Mouse (Mus musculus): ENCODE measurements at regions not wholly inside any gene's neighbourhood (a gene's known extent, or its start where the extent isn't known, plus 50 kb on each side); places are given as distances from the start of the nearest gene placed in this dataset.

DNA sequence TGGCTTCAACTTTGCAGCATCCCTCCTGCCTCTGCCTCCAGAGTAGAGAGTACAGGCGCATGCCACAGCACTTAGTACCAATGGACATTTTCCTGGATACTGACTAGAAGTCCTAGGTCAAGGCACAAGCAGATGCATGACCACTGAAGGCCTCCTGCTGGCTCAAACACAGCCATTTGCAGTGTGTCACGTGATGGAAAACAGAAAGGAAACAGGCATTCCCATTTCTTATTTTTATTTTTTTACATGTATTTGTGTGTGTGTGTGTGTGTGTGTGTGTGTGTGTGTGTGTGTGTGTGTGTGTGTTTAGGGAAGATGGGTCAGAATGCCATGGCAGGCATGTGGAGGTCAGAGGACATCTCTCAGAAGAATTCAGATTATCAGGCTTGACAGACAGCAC lies 65.6 kb downstream of the Thap12 start:
- ATAC-seq (ENCODE audit: poor library complexity, severe bottlenecking), result no peak

DNA sequence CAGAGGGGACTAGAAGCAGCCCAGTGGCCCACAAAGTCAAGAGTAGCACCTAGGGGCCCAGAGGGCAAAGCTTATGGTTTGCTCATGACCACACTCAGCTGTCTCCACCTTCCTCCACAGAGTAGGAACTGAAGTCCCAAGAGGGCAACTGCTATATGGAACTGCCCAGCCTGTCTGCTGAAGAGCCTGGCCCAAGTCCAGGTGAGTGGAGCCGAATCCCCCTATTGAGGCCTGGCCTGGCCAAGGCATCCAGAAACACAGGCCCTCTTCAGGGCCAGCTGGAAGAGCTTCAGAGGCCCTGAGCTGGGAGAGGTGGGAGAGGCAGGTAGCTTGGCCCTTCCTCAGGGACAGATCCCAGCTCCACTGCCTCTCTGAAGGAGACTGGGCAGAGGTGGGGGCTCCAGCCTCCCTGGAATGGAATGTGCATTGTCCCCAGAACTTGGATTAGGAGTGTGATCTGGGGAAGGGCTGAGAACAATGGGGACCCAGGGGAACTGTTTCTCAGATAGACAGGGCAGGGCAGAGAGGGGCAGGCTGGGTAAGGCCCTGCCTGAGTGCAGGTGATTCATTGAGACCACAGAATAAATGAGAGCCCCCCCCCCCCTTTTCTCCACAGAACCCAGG lies 65.7 kb upstream of the Wnt11 start:
- ATAC-seq (ENCODE audit: poor library complexity, severe bottlenecking), result no peak

DNA sequence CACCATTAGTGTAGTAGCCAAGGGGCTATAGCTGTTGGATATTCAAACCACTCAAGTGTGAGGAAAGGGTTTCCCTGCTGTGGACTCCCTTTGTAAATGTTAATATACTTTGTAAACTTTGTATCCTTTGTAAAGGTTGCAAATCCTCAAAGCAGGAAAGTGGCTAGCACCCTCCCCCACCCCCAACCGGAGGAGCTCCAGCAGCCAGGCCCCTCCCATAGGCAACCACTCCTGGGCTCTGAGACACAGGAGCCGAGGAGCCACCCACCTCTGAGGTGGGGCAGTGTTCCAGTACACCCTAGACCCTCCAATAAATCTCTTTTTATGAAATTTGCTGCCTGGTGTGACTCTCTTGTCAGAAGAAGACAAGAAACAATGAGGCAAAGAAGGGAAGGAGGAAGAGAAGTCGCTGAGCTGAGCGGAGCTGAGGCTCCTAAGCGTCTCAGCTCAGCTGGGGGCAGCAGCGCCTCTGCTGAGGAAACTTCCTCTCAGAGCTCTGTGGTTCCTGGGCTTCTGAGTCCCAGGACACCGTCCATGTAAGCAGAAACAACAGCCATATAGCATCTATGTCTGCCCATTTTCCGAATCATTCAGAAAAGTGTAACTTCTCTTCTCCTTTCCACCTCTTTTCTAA lies 64.5 kb upstream of the Wnt11 start:
- peak; percentile 73 for ATAC-seq (ENCODE audit: poor library complexity, severe bottlenecking)

DNA sequence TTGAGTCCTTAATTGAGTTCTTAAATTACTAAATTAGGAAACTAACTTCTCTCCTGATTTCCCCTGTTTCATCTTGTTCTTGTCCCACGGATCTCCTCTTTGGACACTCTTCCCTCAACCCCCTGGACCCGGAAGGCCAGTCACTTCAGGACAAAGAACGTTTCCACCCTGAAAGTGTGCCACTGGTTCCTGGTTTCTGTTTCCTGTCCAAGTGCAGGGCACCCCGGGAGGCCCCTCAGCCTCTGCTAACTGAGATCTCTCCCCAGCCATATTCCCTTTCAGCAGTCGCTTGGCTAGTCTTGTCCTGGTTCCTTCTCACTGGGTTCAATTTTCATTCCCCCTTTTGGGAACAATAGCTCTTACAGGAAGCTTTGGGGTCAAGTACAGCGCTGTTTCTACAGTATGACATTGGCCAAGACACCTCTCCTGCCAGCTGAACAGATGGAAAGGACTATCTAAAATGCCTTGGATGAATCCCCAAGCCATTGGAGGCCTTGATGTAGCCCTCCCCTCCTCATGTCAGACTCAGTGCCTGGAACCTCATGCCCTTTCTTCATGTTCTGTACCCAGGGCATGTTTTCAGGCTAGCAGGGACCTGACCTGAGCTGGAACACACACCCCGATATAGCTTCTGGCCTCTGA lies 63.7 kb upstream of the Wnt11 start:
- ATAC-seq (ENCODE audit: poor library complexity, severe bottlenecking), result peak; percentile 46; the same call in 1 of the 2 replicates

DNA sequence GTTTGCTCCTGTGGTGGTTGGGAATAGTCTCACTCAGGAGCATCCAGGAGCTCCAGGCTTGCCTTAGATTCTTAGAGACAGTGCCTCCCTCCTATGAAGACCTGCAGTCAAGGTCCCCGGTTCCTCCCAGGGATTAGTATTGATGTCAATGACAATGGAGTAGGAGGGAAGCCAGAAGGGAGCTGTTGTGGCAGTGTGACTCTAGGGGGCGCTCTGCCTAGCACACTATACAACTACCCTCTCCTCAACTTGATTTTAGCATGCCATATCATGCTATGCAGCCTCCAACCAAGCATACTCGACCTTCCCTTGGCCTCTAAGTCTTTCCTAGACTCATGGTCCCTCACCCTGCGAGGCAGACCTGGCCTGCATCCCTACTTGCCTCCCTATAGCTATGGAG lies 60.3 kb upstream of the Wnt11 start:
- no peak for ATAC-seq (ENCODE audit: poor library complexity, severe bottlenecking)

DNA sequence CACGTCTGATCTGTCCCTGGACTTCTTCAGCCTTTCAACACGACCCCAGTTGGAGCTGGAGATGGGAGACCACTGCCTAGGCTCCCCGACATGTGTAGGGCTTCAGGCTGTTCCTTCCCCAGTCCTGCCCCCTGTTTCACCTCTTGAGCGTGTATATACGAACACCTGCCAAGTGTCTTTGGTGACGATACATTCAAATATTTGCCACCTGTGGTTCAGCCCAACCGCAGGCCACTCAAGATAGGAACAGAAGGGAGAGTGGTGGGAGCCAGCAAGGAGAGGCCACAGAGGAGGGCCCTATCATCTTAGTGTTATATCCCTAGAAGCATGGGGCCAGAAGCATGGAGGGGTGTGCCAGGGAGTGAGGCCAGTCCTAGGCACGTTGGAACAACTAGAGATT lies 59.9 kb upstream of the Wnt11 start:
- ATAC-seq (ENCODE audit: poor library complexity, severe bottlenecking), result no peak

DNA sequence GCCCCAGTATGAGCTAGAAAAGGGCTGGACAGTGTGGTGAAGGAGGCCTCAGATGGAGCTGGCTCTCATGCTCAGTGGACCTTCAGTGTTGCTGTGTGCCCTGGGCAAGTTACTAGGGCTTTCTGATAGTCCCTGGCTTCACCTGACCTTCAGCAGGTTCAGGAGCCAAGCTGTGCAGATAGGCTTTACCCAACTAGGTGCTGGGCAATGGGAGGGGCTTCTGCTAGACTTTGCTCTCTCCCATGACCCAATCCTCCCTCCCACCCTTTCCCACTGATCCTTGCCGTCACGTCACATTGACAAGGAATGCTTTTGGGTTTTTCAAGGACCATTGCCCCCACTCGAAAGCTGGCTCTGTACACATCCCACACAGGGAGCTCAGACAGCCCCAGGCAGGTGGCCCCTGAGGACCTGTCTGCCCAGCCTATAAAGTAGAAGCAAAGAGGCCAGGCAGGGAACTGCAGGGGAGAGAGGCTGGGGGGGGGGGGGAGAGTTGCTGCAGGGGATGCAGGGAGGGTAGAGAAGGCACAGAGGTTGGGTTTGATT lies 57.5 kb upstream of the Wnt11 start:
- ATAC-seq (ENCODE audit: poor library complexity, severe bottlenecking), result no peak

DNA sequence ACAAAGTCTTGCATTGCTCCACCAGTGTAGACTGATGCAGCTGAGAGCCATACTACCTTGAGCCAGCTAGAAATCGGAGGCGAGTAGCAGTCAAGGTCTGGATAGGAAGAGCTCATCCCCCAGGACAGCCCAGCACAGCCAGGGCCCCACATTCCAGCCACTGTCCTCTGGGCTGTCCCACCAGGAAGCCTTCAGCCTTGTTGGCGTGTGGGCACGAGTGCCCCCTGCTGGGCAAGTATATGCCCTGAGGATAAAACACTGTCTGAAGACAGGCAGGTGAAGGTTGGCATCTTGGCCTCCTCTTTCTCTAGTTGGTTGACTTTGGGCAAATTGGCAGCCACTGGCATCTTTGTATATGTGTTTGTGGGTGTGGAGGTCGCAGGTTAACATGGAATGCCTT lies 56.0 kb upstream of the Wnt11 start:
- ATAC-seq (ENCODE audit: poor library complexity, severe bottlenecking), result peak; percentile 82

DNA sequence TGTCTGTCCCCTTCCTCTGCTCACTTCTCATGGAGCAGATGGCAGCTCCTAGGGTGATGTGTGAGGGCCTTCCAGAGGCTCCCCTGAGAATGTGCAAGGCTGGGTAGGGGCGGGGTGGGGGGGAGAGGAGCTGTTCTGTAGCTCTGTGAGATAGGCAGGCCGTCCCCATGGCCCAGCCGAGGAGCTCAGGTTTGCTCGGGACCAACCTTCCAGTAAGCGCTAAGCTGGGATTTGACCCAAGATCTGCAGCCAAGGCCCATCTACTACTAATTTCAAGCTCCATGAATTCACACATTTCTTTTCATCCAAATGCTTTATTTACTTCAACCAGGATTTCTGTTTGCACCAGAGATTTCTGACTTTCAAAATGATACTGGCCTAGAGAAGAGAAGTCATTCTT lies 51.4 kb upstream of the Wnt11 start:
- no peak for ATAC-seq (ENCODE audit: poor library complexity, severe bottlenecking)

DNA sequence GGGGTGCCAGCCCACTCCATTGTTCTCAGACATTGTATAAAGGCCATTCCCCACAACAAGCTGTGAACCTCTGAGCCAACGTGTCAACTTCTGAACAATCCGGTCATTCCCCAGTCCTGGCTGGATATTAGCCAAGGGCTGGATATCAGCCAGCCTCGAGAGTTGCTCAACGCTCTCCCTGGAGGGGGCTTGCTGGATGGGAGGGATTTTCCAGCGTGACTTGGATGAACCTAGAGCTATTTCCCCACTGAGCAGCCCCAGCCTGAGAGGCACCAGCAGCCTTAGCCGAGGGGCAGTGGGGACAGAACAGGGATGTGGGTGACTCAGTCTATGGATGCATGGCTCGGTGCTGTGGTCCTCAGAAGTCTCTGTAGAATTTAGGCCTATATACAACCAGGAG lies 51.0 kb upstream of the Wnt11 start:
- ATAC-seq (ENCODE audit: poor library complexity, severe bottlenecking), result no peak

DNA sequence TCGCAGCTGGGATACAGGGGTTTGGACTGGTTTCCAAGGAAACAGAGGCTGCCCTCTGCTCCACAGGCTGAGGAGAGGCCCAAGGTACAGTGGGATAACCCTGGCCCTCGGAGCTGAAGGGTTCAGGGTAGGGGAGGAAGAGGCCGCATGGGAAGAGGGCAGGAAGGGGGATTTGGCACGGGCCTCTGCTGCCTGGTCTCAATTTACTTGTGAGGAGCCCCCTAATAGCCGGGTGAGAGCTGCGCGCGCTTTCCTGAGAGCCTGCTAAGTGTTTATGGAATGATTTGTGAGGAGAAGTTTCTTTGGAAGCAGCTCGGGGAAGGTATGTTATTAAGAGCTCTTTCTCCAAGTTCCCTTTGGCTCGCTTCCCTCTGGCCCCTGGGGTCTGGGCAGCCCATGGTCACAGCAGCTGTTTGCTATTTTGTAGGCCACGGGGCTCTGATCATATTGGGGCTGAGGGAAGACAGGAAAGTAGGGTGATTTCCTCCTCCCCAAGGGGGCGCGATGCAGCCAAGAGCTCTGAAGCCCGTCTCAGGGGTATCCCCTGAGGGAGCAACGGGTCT lies 50.5 kb upstream of the Wnt11 start:
- ATAC-seq (ENCODE audit: poor library complexity, severe bottlenecking), result no peak

Measured in megakaryocyte, adult 5-6 weeks (primary cell).